Mouse (Mus musculus) liver, embryonic 11.5 days (tissue): ENCODE data around the gene Cd52. TPM values are rescaled to one million over a fixed set of nuclear protein-coding genes. Genes with fewer than 3 reads are reported as not detected.
A peak's percentile ranks its signal among the peaks of the same experiment; 100 is the strongest.

Experiments
- ATAC-seq: fragments of 200-750 bp; cut with Nextera tagmentation; replicated peaks from 2 replicates; pipeline ENCODE4 v1.8.0; 2017; ENCODE audit warnings: moderate number of reproducible peaks, mild to moderate bottlenecking, moderate TSS enrichment, moderate library complexity; ENCODE audit not compliant: low FRiP score
- DNase-seq: peaks from one replicate; pipeline ENCODE4 v3.0.0-alpha.2; 2017; ENCODE audit warnings: low spot score
- H3K27ac ChIP-seq: fragments of 300-500 bp; sonication (generic); 2 replicates; pipeline ENCODE4 v1.5.1; 2014; ENCODE audit warnings: mild to moderate bottlenecking, low read depth, low read length, control low read depth
- H3K27me3 ChIP-seq: fragments of 300-500 bp; sonication (generic); replicated peaks from 2 replicates; pipeline ENCODE4 v1.6.1; 2014; ENCODE audit warnings: low read length, mixed read lengths; ENCODE audit not compliant: control insufficient read depth, insufficient read depth
- H3K36me3 ChIP-seq: fragments of 300-500 bp; sonication (generic); 2 replicates; pipeline ENCODE4 v1.6.1; 2014; ENCODE audit warnings: mild to moderate bottlenecking, low read length, moderate library complexity, mixed read lengths; ENCODE audit not compliant: control insufficient read depth, insufficient read depth
- H3K4me1 ChIP-seq: fragments of 300-500 bp; sonication (generic); replicated peaks from 2 replicates; pipeline ENCODE4 v1.6.1; 2014; ENCODE audit warnings: low read length, mixed read lengths; ENCODE audit not compliant: control insufficient read depth, insufficient read depth
- H3K4me2 ChIP-seq: fragments of 300-500 bp; sonication (generic); 2 replicates; pipeline ENCODE4 v1.6.1; 2014; ENCODE audit warnings: mild to moderate bottlenecking, control low read depth, moderate library complexity
- H3K4me3 ChIP-seq: fragments of 300-500 bp; sonication (generic); 2 replicates; pipeline ENCODE4 v1.5.1; 2014; ENCODE audit warnings: low read depth, low read length, control low read depth
- H3K9ac ChIP-seq: fragments of 300-500 bp; sonication (generic); 2 replicates; pipeline ENCODE4 v1.6.1; 2014; ENCODE audit warnings: low read depth, low read length, control low read depth
- H3K9me3 ChIP-seq: fragments of 300-500 bp; sonication (generic); 2 replicates; pipeline ENCODE4 v1.6.1; 2016; ENCODE audit warnings: low read length, inconsistent platforms, mixed read lengths; ENCODE audit not compliant: control insufficient read depth
- WGBS: fragments of 180-500 bp; shearing (Covaris S2); extraction: QIAGEN DNeasy Blood & Tissue Kit; methylation state at CpG from one replicate; pipeline ENCODE4 v1.1.7; 2014; 5-methylcytosine and 5-hydroxymethylcytosine counted together
- polyA plus RNA-seq: library from polyadenylated mRNA; unstranded; fragments of >200 nt; fragmentation: Nextera tagmentation; extraction: Ambion mirVana; gene quantifications from 2 replicates; pipeline ENCODE4 v1.2.1, GENCODE M21; 2014

Cd52 gene
- polyA plus RNA-seq, 1 experiment from 2014 or later: 16.4 TPM

- no peak within 1 kb of the TSS for H3K27ac ChIP-seq
- ATAC-seq (no peak), DNase-seq (no peak)
- H3K9ac ChIP-seq: no peak within 1 kb of the TSS
- H3K9me3 ChIP-seq: no peaks in the 10 kb centered on the region
- 0 out of 2 replicates have a peak within 1 kb of the TSS, but pooled peaks have one; percentile 12 for H3K4me3 ChIP-seq
- no peaks in the 10 kb centered on the region for H3K36me3 ChIP-seq
- peak within 1 kb of the TSS; percentile 22; the same call in 1 of the 2 replicates for H3K4me2 ChIP-seq
- peaks cover 19% of the 10 kb centered on the region for H3K27me3 ChIP-seq
- 47% methylated on average over 28 of the region's 28 CpGs for WGBS
- H3K4me1 ChIP-seq: peaks cover 12% of the 10 kb centered on the region
These were observed 34.6 kb downstream of the Cd52 start, which contains the start of gene Crybg2 for GRCm38 (mm10) chr4:134060135-134060865. Gene Crybg2, plus strand, starts transcription at chr4:134060815.

GRCm38 (mm10) chr4:134058908-134059307 lies 36.0 kb downstream of the Cd52 start:
- Histone ChIP-seq H3K4me3 (no peak overlapping the region), H3K9me3 (no peaks in the 10 kb centered on the region), H3K27me3 (peaks cover 10% of the 10 kb centered on the region), H3K9ac (no peak overlapping the region), H3K27ac (no peak overlapping the region), H3K4me2 (peak overlapping the region; percentile 57), H3K36me3 (no peaks in the 10 kb centered on the region), H3K4me1 (peaks cover 12% of the 10 kb centered on the region)
- no peak for DNase-seq
- ATAC-seq: no peak
- 55% methylated on average over 6 of the region's 6 CpGs for WGBS

- DNase-seq (no peak), ATAC-seq (no peak)
- peaks cover 12% of the 10 kb centered on the region for H3K4me1 ChIP-seq
- WGBS: 19% methylated on average over 14 of the region's 14 CpGs
- no peak overlapping the region for H3K27ac ChIP-seq
- no peaks in the 10 kb centered on the region for H3K9me3 ChIP-seq
- H3K4me3 ChIP-seq: peak overlapping the region; percentile 31
- no peaks in the 10 kb centered on the region for H3K36me3 ChIP-seq
- peak overlapping the region; percentile 57 for H3K4me2 ChIP-seq
- no peak overlapping the region for H3K9ac ChIP-seq
- H3K27me3 ChIP-seq: peaks cover 8% of the 10 kb centered on the region
These were observed 36.6 kb downstream of the Cd52 start for GRCm38 (mm10) chr4:134058166-134058715.

GRCm38 (mm10) chr4:134053538-134053937 lies 41.3 kb downstream of the Cd52 start, which contains the start of gene Zfp683:
Gene Zfp683, plus strand, starts transcription at chr4:134053838.
- peak within 1 kb of the TSS; percentile 14; the same call in 1 of the 2 replicates for H3K4me2 ChIP-seq
- H3K27ac ChIP-seq: no peak within 1 kb of the TSS
- no peaks in the 10 kb centered on the region for H3K27me3 ChIP-seq
- H3K4me3 ChIP-seq: no peak within 1 kb of the TSS
- H3K4me1 ChIP-seq: peaks cover 8% of the 10 kb centered on the region
- no peak for ATAC-seq
- no peaks in the 10 kb centered on the region for H3K36me3 ChIP-seq
- no peak within 1 kb of the TSS for H3K9ac ChIP-seq
- 74% methylated on average over 3 of the region's 3 CpGs for WGBS
- DNase-seq: no peak
- H3K9me3 ChIP-seq: peaks cover 3% of the 10 kb centered on the region

- WGBS: 27% methylated on average over 8 of the region's 8 CpGs
- ATAC-seq: no peak
- DNase-seq: no peak
- Histone ChIP-seq H3K4me2 (peak overlapping the region; percentile 14; the same call in 1 of the 2 replicates), H3K4me1 (peaks cover 8% of the 10 kb centered on the region), H3K9ac (no peak overlapping the region), H3K4me3 (no peak overlapping the region), H3K9me3 (peaks cover 3% of the 10 kb centered on the region), H3K27me3 (no peaks in the 10 kb centered on the region), H3K27ac (no peak overlapping the region), H3K36me3 (no peaks in the 10 kb centered on the region)
These were observed 42.3 kb downstream of the Cd52 start for GRCm38 (mm10) chr4:134052560-134052959.

GRCm38 (mm10) chr4:134051912-134052311 lies 43.0 kb downstream of the Cd52 start:
- no peak for DNase-seq
- no peak for ATAC-seq
- Histone ChIP-seq H3K9me3 (peaks cover 3% of the 10 kb centered on the region), H3K27me3 (no peaks in the 10 kb centered on the region), H3K27ac (no peak overlapping the region), H3K4me3 (no peak overlapping the region), H3K36me3 (no peaks in the 10 kb centered on the region), H3K4me1 (peaks cover 8% of the 10 kb centered on the region), H3K4me2 (no peak overlapping the region), H3K9ac (no peak overlapping the region)
- 75% methylated on average over 5 of the region's 5 CpGs for WGBS

- H3K36me3 ChIP-seq: no peaks in the 10 kb centered on the region
- H3K4me1 ChIP-seq: peaks cover 7% of the 10 kb centered on the region
- WGBS: 38% methylated on average over 5 of the region's 5 CpGs
- no peak for ATAC-seq
- no peak for DNase-seq
- no peaks in the 10 kb centered on the region for H3K27me3 ChIP-seq
- no peak overlapping the region for H3K9ac ChIP-seq
- no peak overlapping the region for H3K4me2 ChIP-seq
- H3K4me3 ChIP-seq: no peak overlapping the region
- no peak overlapping the region for H3K27ac ChIP-seq
- H3K9me3 ChIP-seq: peaks cover 3% of the 10 kb centered on the region
These were observed 47.2 kb downstream of the Cd52 start for GRCm38 (mm10) chr4:134047648-134048047.

GRCm38 (mm10) chr4:134043041-134043440 lies 51.8 kb downstream of the Cd52 start:
- no peak overlapping the region for H3K27ac ChIP-seq
- WGBS: 26% methylated on average over 2 of the region's 2 CpGs
- no peaks in the 10 kb centered on the region; the same call in 1 of the 2 replicates for H3K27me3 ChIP-seq
- no peak overlapping the region for H3K4me3 ChIP-seq
- H3K36me3 ChIP-seq: no peaks in the 10 kb centered on the region
- ATAC-seq: no peak
- no peak for DNase-seq
- no peak overlapping the region for H3K9ac ChIP-seq
- no peaks in the 10 kb centered on the region for H3K9me3 ChIP-seq
- peaks cover 8% of the 10 kb centered on the region for H3K4me1 ChIP-seq
- H3K4me2 ChIP-seq: no peak overlapping the region
